Mouse (Mus musculus): ENCODE results near the gene Ugcg. TPM values are rescaled to one million over a fixed set of nuclear protein-coding genes. Genes with fewer than 3 reads are reported as not detected.

Gene Ugcg
- total and polyA plus RNA-seq, 2 experiments from 2014 or later, result 19.1 to 46.5 TPM

DNA sequence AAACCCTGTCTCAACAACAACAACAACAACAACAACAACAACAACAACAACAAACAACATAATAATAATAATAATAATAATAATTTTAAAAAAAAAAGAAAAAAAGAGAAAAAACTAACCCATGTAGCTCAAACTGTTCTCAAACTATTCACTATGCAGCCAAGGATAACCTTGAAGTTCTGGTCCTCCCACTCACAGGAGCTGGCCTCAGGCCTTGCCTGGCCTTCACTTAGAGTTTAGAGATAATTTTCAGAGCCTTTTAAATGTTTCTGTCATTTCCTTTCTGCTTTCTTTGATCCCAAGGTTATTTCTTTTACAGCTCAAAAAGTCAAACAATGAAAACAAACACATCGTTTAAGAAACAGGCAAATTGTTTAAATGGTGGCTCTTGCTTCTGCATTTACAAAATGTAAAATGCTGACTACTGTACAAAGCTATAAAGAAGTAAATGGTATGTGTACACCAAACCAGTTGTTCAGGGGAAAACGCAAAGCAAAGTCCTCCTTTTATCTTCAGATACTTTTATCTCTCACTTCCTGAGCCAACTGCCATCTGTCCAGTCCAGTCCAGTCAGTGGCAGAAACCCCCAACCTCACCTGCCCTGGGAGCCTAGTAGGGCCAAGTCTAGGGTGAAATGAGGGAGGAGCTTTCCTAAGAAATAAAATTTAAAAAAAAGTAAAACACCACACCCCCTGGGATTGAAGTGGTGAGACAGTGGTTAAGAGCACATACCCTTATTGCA is 15.7 kb upstream of the Ugcg start:
- no peak overlapping the region for H3K27ac ChIP-seq
- WGBS, result 81% methylated on average over 2 of the region's 2 CpGs
- ATAC-seq (no peak), DNase-seq (ENCODE audit: low spot score) (no peak)
- H3K36me3 ChIP-seq (ENCODE audit: insufficient read depth, low read length), result no peaks in the 10 kb centered on the region
- H3K9me3 ChIP-seq (ENCODE audit: low read length), result no peaks in the 10 kb centered on the region
- no peaks in the 10 kb centered on the region for H3K4me1 ChIP-seq (ENCODE audit: insufficient read depth, low read length)
- no peak overlapping the region for H3K9ac ChIP-seq (replicated peaks; ENCODE audit: low read length)
- no peak overlapping the region for H3K4me2 ChIP-seq (ENCODE audit: low read depth, low read length)
- no peaks in the 10 kb centered on the region for H3K27me3 ChIP-seq (ENCODE audit: insufficient read depth, low read length)
- TF ChIP-seq CTCF (IDR thresholded peaks at IDR 0.05; ENCODE audit: low read depth), result no peak
- no peak overlapping the region for H3K4me3 ChIP-seq (ENCODE audit: low read length)

- Histone ChIP-seq H3K27me3 (ENCODE audit: insufficient read depth, low read length) (no peaks in the 10 kb centered on the region), H3K27ac (no peak overlapping the region), H3K4me1 (ENCODE audit: insufficient read depth, low read length) (no peaks in the 10 kb centered on the region), H3K36me3 (ENCODE audit: insufficient read depth, low read length) (no peaks in the 10 kb centered on the region), H3K4me2 (ENCODE audit: low read depth, low read length) (no peak overlapping the region), H3K9ac (replicated peaks; ENCODE audit: low read length) (no peak overlapping the region), H3K9me3 (ENCODE audit: low read length) (no peaks in the 10 kb centered on the region), H3K4me3 (ENCODE audit: low read length) (no peak overlapping the region)
- no peak for TF ChIP-seq CTCF (IDR thresholded peaks at IDR 0.05; ENCODE audit: low read depth)
- ATAC-seq, result no peak
- DNase-seq (ENCODE audit: low spot score), result no peak
- 70% methylated on average over 4 of the region's 4 CpGs for WGBS
Measured at GRCm38 (mm10) chr4:59175003-59175402, 14.1 kb upstream of the Ugcg start.

- WGBS, result 51% methylated on average over 6 of the region's 6 CpGs
- no peak overlapping the region for H3K4me2 ChIP-seq (ENCODE audit: low read depth, low read length)
- no peak for TF ChIP-seq CTCF (IDR thresholded peaks at IDR 0.05; ENCODE audit: low read depth)
Measured at GRCm38 (mm10) chr4:59175929-59176328, 13.1 kb upstream of the Ugcg start.

DNA sequence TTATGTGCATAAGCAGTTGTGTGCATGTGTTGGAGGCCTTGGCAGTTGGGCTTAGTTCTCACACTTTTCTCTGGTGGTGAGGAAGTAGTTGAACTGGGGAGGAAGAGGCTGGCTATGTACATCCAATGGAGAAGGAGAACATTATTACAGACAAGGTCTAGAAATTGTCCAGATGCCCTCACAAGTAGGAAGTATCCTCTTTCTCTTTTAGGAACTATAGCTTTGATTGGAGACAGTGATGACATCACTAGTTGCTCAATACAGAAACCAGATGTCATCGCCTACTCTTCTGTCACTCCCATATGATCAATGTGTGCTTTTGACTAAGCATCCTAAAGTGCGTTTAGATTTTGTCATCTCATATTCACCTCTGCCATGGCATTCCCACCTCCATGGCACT is 11.5 kb upstream of the Ugcg start:
- no peak for DNase-seq (ENCODE audit: low spot score)

More at GRCm38 (mm10) chr4:59175929-59176328, 13.1 kb upstream of the Ugcg start:
- Histone ChIP-seq H3K9me3 (ENCODE audit: low read length) (no peaks in the 10 kb centered on the region), H3K27me3 (ENCODE audit: insufficient read depth, low read length) (no peaks in the 10 kb centered on the region), H3K4me1 (ENCODE audit: insufficient read depth, low read length) (no peaks in the 10 kb centered on the region), H3K4me3 (ENCODE audit: low read length) (no peak overlapping the region), H3K36me3 (ENCODE audit: insufficient read depth, low read length) (no peaks in the 10 kb centered on the region), H3K9ac (replicated peaks; ENCODE audit: low read length) (no peak overlapping the region), H3K27ac (no peak overlapping the region)
- DNase-seq (ENCODE audit: low spot score) (no peak), ATAC-seq (no peak)

DNA sequence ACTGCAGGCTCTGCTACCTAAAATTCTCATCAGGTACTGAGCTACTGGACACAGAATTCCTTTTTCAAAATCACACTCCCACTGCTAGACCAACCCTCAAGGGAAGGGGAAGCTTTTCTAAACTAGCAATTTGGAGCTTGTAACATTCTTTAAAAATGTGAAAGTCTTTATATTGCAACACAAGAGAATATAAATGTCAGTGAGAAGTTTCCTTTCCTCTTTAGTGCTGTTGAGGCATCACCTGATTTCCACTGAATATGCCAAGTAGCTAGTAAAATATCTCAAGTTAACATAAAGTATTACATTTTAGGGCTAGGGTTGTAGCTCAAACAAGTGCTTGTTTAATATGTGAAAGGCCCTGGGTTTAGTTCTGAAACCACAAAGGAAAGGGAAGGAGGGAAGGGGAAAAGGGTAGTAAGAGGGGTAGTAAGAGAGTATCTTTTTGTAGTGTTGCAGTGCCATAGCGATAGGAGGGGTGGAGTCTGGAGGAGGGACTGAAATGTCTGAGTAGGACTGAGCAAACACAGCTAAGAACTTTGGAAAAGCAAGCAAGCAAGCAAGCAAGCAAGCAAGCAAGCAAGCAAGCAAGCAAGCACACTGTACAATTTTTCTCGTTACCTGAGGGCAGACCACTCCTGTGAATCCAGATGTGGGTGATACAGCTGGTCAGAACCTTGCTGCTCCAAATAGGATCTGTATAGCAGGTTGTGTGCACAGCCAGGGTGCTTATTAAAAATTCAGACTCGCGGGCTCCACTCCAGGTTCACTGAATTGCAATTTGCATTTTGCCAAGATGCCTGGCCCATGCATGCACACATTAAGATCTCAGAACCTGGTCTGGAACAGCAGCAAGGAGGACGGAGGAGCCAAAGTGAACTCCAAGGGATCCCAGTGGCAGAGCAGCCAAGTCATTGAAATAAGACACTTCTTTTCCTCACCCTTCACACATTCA is 7.5 kb upstream of the Ugcg start:
- H3K9me3 ChIP-seq (ENCODE audit: low read length), result no peaks in the 10 kb centered on the region
- no peak for DNase-seq (ENCODE audit: low spot score)
- H3K4me3 ChIP-seq (ENCODE audit: low read length), result no peak overlapping the region
- no peak overlapping the region for H3K4me2 ChIP-seq (ENCODE audit: low read depth, low read length)
- 26% methylated on average over 5 of the region's 5 CpGs for WGBS
- ATAC-seq, result no peak
- no peak for TF ChIP-seq CTCF (IDR thresholded peaks at IDR 0.05; ENCODE audit: low read depth)
- H3K4me1 ChIP-seq (ENCODE audit: insufficient read depth, low read length), result no peaks in the 10 kb centered on the region
- no peak overlapping the region for H3K9ac ChIP-seq (replicated peaks; ENCODE audit: low read length)
- H3K36me3 ChIP-seq (ENCODE audit: insufficient read depth, low read length), result no peaks in the 10 kb centered on the region
- no peak overlapping the region for H3K27ac ChIP-seq
- no peaks in the 10 kb centered on the region for H3K27me3 ChIP-seq (ENCODE audit: insufficient read depth, low read length)

More for the DNA sequence above, 11.5 kb upstream of the Ugcg start:
- WGBS, result 96% methylated on average over 2 of the region's 2 CpGs
- Histone ChIP-seq H3K27me3 (ENCODE audit: insufficient read depth, low read length) (no peaks in the 10 kb centered on the region), H3K36me3 (ENCODE audit: insufficient read depth, low read length) (no peaks in the 10 kb centered on the region), H3K9ac (replicated peaks; ENCODE audit: low read length) (no peak overlapping the region), H3K4me3 (ENCODE audit: low read length) (no peak overlapping the region), H3K27ac (no peak overlapping the region), H3K9me3 (ENCODE audit: low read length) (no peaks in the 10 kb centered on the region), H3K4me2 (ENCODE audit: low read depth, low read length) (no peak overlapping the region), H3K4me1 (ENCODE audit: insufficient read depth, low read length) (no peaks in the 10 kb centered on the region)
- ATAC-seq, result no peak
- TF ChIP-seq CTCF (IDR thresholded peaks at IDR 0.05; ENCODE audit: low read depth), result no peak

DNA sequence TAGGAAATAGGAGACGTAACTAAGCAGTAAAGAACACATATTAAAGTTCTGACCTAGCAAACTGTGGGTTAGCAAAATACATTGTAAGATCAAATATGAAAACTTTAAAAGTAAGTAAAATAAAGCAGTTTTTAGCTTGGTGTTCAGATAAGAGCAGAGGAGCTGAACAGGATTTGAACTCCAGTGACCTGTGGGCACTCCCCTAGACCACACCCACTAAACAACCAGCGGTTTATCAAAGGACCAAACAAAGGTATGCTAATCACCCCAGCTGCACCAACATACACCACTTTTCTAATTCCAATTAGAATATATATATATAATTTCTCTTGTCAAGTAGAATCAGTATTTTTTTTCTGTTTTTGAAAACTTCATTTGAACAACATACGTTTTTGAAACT is 3.4 kb upstream of the Ugcg start:
- Histone ChIP-seq H3K36me3 (ENCODE audit: insufficient read depth, low read length) (no peaks in the 10 kb centered on the region), H3K4me2 (ENCODE audit: low read depth, low read length) (no peak overlapping the region), H3K4me3 (ENCODE audit: low read length) (no peak overlapping the region), H3K27me3 (ENCODE audit: insufficient read depth, low read length) (no peaks in the 10 kb centered on the region), H3K9ac (replicated peaks; ENCODE audit: low read length) (no peak overlapping the region), H3K27ac (no peak overlapping the region), H3K4me1 (ENCODE audit: insufficient read depth, low read length) (no peaks in the 10 kb centered on the region), H3K9me3 (ENCODE audit: low read length) (no peaks in the 10 kb centered on the region)
- TF ChIP-seq CTCF (IDR thresholded peaks at IDR 0.05; ENCODE audit: low read depth), result no peak
- WGBS, result 64% methylated on average over 3 of the region's 3 CpGs
- DNase-seq (ENCODE audit: low spot score), result no peak
- no peak for ATAC-seq

Measured in hindbrain, postnatal 0 days (tissue).